Mouse (Mus musculus): Measurements from ENCODE around the gene Recql. TPM values are rescaled to one million over a fixed set of nuclear protein-coding genes. Genes with fewer than 3 reads are reported as not detected.

Gene Recql
- total RNA-seq, 2 experiments from 2014 or later: 4.9 to 5.2 TPM

Other genes starting within 250 kb of the Recql start
- under 1 TPM in 1 of 2 experiments, not detected in 1; 0.14 TPM for gene Slco1a6, start 178.6 kb downstream of the Recql start, total RNA-seq (2021)
- not detected for gene Iapp, start 88.7 kb downstream of the Recql start, total RNA-seq (2021)
- gene Slco1a5, start 64.1 kb downstream of the Recql start, total RNA-seq (2021): not detected
- 1 to 10 TPM; 8.9 to 9.5 TPM for gene Pyroxd1, start 41.4 kb downstream of the Recql start, total RNA-seq (2021)
- 10 to 100 TPM; 14.6 to 15.3 TPM for gene Golt1b, start 134 bp upstream of the Recql start, total RNA-seq (2021)
- gene Spx, start 26.4 kb upstream of the Recql start, total RNA-seq (2021): not detected
- under 1 TPM in 1 of 2 experiments, not detected in 1; 0.21 TPM for gene Gys2, start 86.0 kb upstream of the Recql start, total RNA-seq (2021)
- 100 to 1,000 TPM; 379 to 613 TPM for gene Ldhb, start 120.9 kb upstream of the Recql start, total RNA-seq (2021)
- gene Kcnj8, start 184.5 kb upstream of the Recql start, total RNA-seq (2021): 1 to 10 TPM; 4.3 to 7.4 TPM

All from gastrocnemius, adult 18-20 months (tissue).